Mouse (Mus musculus) embryo, embryonic 9.5 days (tissue): ENCODE measurements around the gene Itgb4.

Experiments
- DNase-seq: peaks from one replicate; pipeline ENCODE4 v3.0.0-alpha.2; 2017; ENCODE audit errors: extremely low spot score

The Itgb4 gene

GRCm38 (mm10) chr11:116028177-116028865 lies 53.8 kb downstream of the Itgb4 start:
- no peak for DNase-seq

- no peak for DNase-seq
Measured at GRCm38 (mm10) chr11:116029086-116029865, 54.8 kb downstream of the Itgb4 start.

- DNase-seq, result peak; percentile 98
Measured at GRCm38 (mm10) chr11:116030088-116030897, 55.8 kb downstream of the Itgb4 start, which contains the start of gene Unk. Gene Unk (plus strand): TSS chr11:116030322.

- peak; percentile 55 for DNase-seq
Measured at GRCm38 (mm10) chr11:116030898-116031845, 56.7 kb downstream of the Itgb4 start.

- DNase-seq, result no peak
Measured at GRCm38 (mm10) chr11:116034584-116034983, 60.1 kb downstream of the Itgb4 start.

GRCm38 (mm10) chr11:116036671-116037070 lies 62.2 kb downstream of the Itgb4 start:
- no peak for DNase-seq

- no peak for DNase-seq
Measured at GRCm38 (mm10) chr11:116037826-116038225, 63.3 kb downstream of the Itgb4 start.

- DNase-seq, result no peak
Measured at GRCm38 (mm10) chr11:116040593-116040992, 66.1 kb downstream of the Itgb4 start.

- no peak for DNase-seq
Measured at GRCm38 (mm10) chr11:116041833-116042232, 67.3 kb downstream of the Itgb4 start.

- DNase-seq, result no peak
Measured at GRCm38 (mm10) chr11:116042372-116043138, 68.0 kb downstream of the Itgb4 start.

GRCm38 (mm10) chr11:116043286-116043685 lies 68.8 kb downstream of the Itgb4 start:
- DNase-seq, result no peak

- DNase-seq, result no peak
Measured at GRCm38 (mm10) chr11:116045173-116045572, 70.7 kb downstream of the Itgb4 start.

GRCm38 (mm10) chr11:116049610-116050009 lies 75.1 kb downstream of the Itgb4 start:
- DNase-seq, result no peak

- DNase-seq, result no peak
Measured at GRCm38 (mm10) chr11:116050196-116050595, 75.7 kb downstream of the Itgb4 start.

- no peak for DNase-seq
Measured at GRCm38 (mm10) chr11:116053510-116054229, 79.2 kb downstream of the Itgb4 start.

- DNase-seq, result no peak
Measured at GRCm38 (mm10) chr11:116055873-116056272, 81.4 kb downstream of the Itgb4 start.

GRCm38 (mm10) chr11:116057237-116057881 lies 82.8 kb downstream of the Itgb4 start:
- no peak for DNase-seq
